Mouse (Mus musculus) liver, embryonic 15.5 days (tissue): ENCODE measurements around the gene Vmn1r103. TPM values are rescaled to one million over a fixed set of nuclear protein-coding genes. Genes with fewer than 3 reads are reported as not detected.
"Not testable (repeated sequence)": the region's sequence is repeated elsewhere in the genome, so short reads cannot be mapped to it uniquely, and the experiment has no call there.

ENCODE experiments used
- ATAC-seq: fragments of 200-750 bp; cut with Nextera tagmentation; 2 replicates; pipeline ENCODE4 v1.8.0; 2017; ENCODE audit warnings: moderate number of reproducible peaks, mild to moderate bottlenecking, moderate library complexity; ENCODE audit not compliant: insufficient read depth
- H3K27ac ChIP-seq: fragments of 300-500 bp; sonication (generic); replicated peaks from 2 replicates; pipeline ENCODE4 v1.5.1; 2015; ENCODE audit warnings: mild to moderate bottlenecking, inconsistent platforms
- H3K27me3 ChIP-seq: fragments of 300-500 bp; sonication (generic); 2 replicates; pipeline ENCODE4 v1.6.1; 2015; ENCODE audit warnings: mild to moderate bottlenecking, inconsistent platforms
- H3K36me3 ChIP-seq: fragments of 300-500 bp; sonication (generic); replicated peaks from 2 replicates; pipeline ENCODE4 v1.6.1; 2015; ENCODE audit warnings: moderate library complexity, mild to moderate bottlenecking, inconsistent platforms
- H3K4me1 ChIP-seq: fragments of 300-500 bp; sonication (generic); replicated peaks from 2 replicates; pipeline ENCODE4 v1.6.1; 2015; ENCODE audit warnings: inconsistent platforms
- H3K4me2 ChIP-seq: fragments of 300-500 bp; sonication (generic); 2 replicates; pipeline ENCODE4 v1.6.1; 2015; ENCODE audit warnings: moderate library complexity, mild to moderate bottlenecking, inconsistent platforms
- H3K4me3 ChIP-seq: fragments of 300-500 bp; sonication (generic); replicated peaks from 2 replicates; pipeline ENCODE4 v1.5.1; 2015; ENCODE audit warnings: mild to moderate bottlenecking, inconsistent platforms
- H3K9ac ChIP-seq: fragments of 300-500 bp; sonication (generic); 2 replicates; pipeline ENCODE4 v1.6.1; 2015; ENCODE audit warnings: moderate library complexity, mild to moderate bottlenecking, inconsistent platforms
- H3K9me3 ChIP-seq: fragments of 300-500 bp; sonication (generic); replicated peaks from 2 replicates; pipeline ENCODE4 v1.6.1; 2016; ENCODE audit warnings: inconsistent platforms
- WGBS: fragments of 180-500 bp; shearing (Covaris S2); methylation state at CpG from one replicate; pipeline ENCODE4 v1.1.7; 2015; ENCODE audit warnings: mixed read lengths; ENCODE audit not compliant: insufficient replicate concordance; 5-methylcytosine and 5-hydroxymethylcytosine counted together
- polyA plus RNA-seq: library from polyadenylated mRNA; unstranded; fragments of >200 nt; fragmentation: Nextera tagmentation; extraction: Ambion mirVana; gene quantifications from 2 replicates; pipeline ENCODE4 v1.2.1, GENCODE M21; 2015

Vmn1r103 gene
- polyA plus RNA-seq, result not detected in 2 replicates

GRCm38 (mm10) chr7:20510434-20510833 is at the start of gene Vmn1r103:
Gene Vmn1r103 (minus strand): TSS chr7:20510534.
- not testable (repeated sequence) for H3K36me3 ChIP-seq, H3K4me3 ChIP-seq, H3K4me2 ChIP-seq, H3K9me3 ChIP-seq, H3K4me1 ChIP-seq, H3K27ac ChIP-seq, ATAC-seq, H3K27me3 ChIP-seq, H3K9ac ChIP-seq
- WGBS, result 14% methylated on average over 1 of the region's 3 CpGs

DNA sequence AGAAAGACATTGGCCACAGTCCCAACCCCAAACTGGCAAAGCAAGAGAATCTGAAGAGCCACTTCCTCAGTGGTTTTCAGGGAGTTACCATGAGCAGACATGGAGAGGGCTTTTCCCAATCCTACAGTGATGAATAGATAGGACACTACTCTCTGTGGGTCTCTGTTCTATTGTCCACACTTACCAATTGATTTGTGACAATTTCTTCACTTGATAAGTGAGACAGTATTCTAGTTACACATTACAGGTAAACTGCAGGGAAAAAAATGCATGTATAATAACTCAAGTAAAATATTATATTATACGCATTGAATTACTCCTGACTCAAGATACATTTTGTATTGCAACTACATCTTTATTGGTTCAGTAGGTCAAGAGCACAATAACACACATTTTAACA is 35.3 kb upstream of the Vmn1r103 start, which contains the start of gene Gm5726:
Gene Gm5726, minus strand, starts transcription at position 101 of the 400 bp plus-strand sequence.
- not testable (repeated sequence) for H3K9ac ChIP-seq, H3K27me3 ChIP-seq, H3K9me3 ChIP-seq, H3K27ac ChIP-seq, H3K4me3 ChIP-seq, H3K4me1 ChIP-seq, H3K4me2 ChIP-seq, ATAC-seq, H3K36me3 ChIP-seq
- WGBS, result no CpG with 5 or more reads among the region's 1 CpGs

DNA sequence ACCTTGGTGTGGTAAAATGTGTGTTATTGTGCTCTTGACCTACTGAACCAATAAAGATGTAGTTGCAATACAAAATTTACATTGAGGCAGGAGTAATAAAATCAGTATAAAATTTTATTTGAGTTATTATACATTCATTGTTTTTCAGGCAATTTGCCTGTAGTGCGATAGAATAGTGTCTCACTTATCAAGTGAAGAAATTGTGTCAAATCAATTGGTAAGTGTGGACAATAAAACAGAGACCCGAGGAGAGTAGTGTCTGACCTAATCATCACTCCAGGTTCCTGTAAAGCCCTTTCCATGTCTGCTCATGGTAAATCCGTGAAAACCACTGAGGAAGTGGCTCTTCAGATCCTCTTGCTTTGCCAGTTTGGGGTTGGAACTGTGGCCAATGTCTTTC is 23.2 kb upstream of the Vmn1r103 start, which contains the start of gene Vmn1r104:
Gene Vmn1r104, plus strand, starts transcription at position 301 of the 400 bp plus-strand sequence.
- no CpG with 5 or more reads among the region's 3 CpGs for WGBS
- not testable (repeated sequence) for H3K27me3 ChIP-seq, ATAC-seq, H3K36me3 ChIP-seq, H3K9me3 ChIP-seq, H3K27ac ChIP-seq, H3K9ac ChIP-seq, H3K4me3 ChIP-seq, H3K4me1 ChIP-seq, H3K4me2 ChIP-seq

- no CpG with 5 or more reads among the region's 5 CpGs for WGBS
Measured at GRCm38 (mm10) chr7:20474825-20475224, 35.5 kb downstream of the Vmn1r103 start, which contains the start of gene Gm10670. Gene Gm10670 (minus strand): TSS chr7:20474925.

More at GRCm38 (mm10) chr7:20474825-20475224, 35.5 kb downstream of the Vmn1r103 start, which contains the start of gene Gm10670:
- H3K4me3 ChIP-seq, H3K4me1 ChIP-seq, H3K36me3 ChIP-seq, H3K9me3 ChIP-seq, ATAC-seq, H3K4me2 ChIP-seq, H3K27ac ChIP-seq, H3K27me3 ChIP-seq, H3K9ac ChIP-seq: not testable (repeated sequence)

Other genes starting within 250 kb of the Vmn1r103 start
- not detected in 2 replicates for gene Gm5890, start 247.7 kb downstream of the Vmn1r103 start, polyA plus RNA-seq
- gene Gm4133, start 176.5 kb downstream of the Vmn1r103 start, polyA plus RNA-seq, result not detected in 2 replicates
- gene Gm5728, start 135.1 kb downstream of the Vmn1r103 start, polyA plus RNA-seq, result not detected in 2 replicates
- not detected in 2 replicates for gene Vmn1r100, start 92.6 kb downstream of the Vmn1r103 start, polyA plus RNA-seq
- gene Vmn1r101, start 67.9 kb downstream of the Vmn1r103 start, polyA plus RNA-seq, result not detected in 2 replicates
- gene Gm10670, start 35.6 kb downstream of the Vmn1r103 start, polyA plus RNA-seq, result not detected in 2 replicates
- gene Vmn1r104, start 23.3 kb upstream of the Vmn1r103 start, polyA plus RNA-seq, result not detected in 2 replicates
- not detected in 2 replicates for gene Gm5726, start 35.2 kb upstream of the Vmn1r103 start, polyA plus RNA-seq
- not detected in 2 replicates for gene Gm4141, start 65.7 kb upstream of the Vmn1r103 start, polyA plus RNA-seq
- not detected in 2 replicates for gene Gm4513, start 88.5 kb upstream of the Vmn1r103 start, polyA plus RNA-seq
- not detected in 2 replicates for gene Vmn1r107, start 158.4 kb upstream of the Vmn1r103 start, polyA plus RNA-seq
- gene Vmn1r111, start 192.7 kb upstream of the Vmn1r103 start, polyA plus RNA-seq, result not detected in 2 replicates
- not detected in 2 replicates for gene Gm10668, start 220.1 kb upstream of the Vmn1r103 start, polyA plus RNA-seq